ENCODE assay signal across 31 mouse cellular contexts in the genomic region with DNA sequence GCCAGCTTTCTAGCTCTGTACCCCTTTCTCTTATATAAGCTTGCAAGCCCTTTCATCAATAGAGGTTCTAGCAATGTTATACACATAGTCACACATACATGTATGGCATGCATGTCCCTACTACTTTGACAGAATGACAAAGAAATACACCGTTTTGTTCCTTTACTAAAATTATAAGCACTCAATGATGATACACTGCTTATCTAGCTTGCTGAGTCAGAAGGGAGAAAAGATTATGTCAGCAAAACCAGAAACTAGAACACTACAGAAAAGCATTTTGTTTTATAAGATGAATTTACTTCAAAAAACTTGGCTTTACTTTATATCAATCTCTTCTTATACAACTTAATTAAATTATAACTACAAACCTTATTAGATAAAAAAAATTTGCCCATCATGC.
"Had no signal": no experiment of that assay in that cellular context is flagged by ENCODE, and none has a peak within 500 bp of the region (broad histone marks: within the 10 kb centered on the region; RNA-seq: fewer than 3 reads in every experiment).

No protein-coding gene starts in this region.

- H3K27ac ChIP-seq: limb, embryonic 10.5 days; limb, embryonic 12.5 days; limb, embryonic 13.5 days; limb, embryonic 15.5 days; liver, embryonic 12.5 days; liver, embryonic 13.5 days; liver, embryonic 14.5 days; liver, embryonic 15.5 days; lung, embryonic 15.5 days; macrophage; midbrain, embryonic 10.5 days; midbrain, embryonic 12.5 days; midbrain, embryonic 13.5 days; midbrain, embryonic 15.5 days; neural tube, embryonic 12.5 days had no signal

- H3K4me3 ChIP-seq: limb, embryonic 10.5 days; limb, embryonic 12.5 days; limb, embryonic 13.5 days; limb, embryonic 15.5 days; liver, embryonic 12.5 days; liver, embryonic 13.5 days; liver, embryonic 15.5 days; lung, embryonic 15.5 days; megakaryocyte, embryonic 14.5 days; midbrain, embryonic 10.5 days; midbrain, embryonic 12.5 days; midbrain, embryonic 13.5 days; midbrain, embryonic 15.5 days; myocyte; neural tube, embryonic 12.5 days had no signal

- ATAC-seq: liver, embryonic 12.5 days; lung, postnatal 0 days; midbrain, embryonic 13.5 days; midbrain, embryonic 15.5 days; midbrain, embryonic 16.5 days had no signal

- H3K4me2 ChIP-seq: limb, embryonic 12.5 days; limb, embryonic 13.5 days; limb, embryonic 15.5 days; liver, embryonic 11.5 days; liver, embryonic 12.5 days; liver, embryonic 13.5 days; liver, embryonic 15.5 days; lung, embryonic 14.5 days; lung, embryonic 15.5 days; midbrain, embryonic 11.5 days; midbrain, embryonic 12.5 days; midbrain, embryonic 13.5 days; midbrain, embryonic 15.5 days; neural tube, embryonic 12.5 days had no signal

- DNase-seq: left cerebral cortex, postnatal 4 days; liver; liver, embryonic 13.5 days; lung, adult 18-20 months; lung, adult 2 months; lung, embryonic 14.5 days; lung, postnatal 10 days; lung, postnatal 14 days; lung, postnatal 36 days; lung, postnatal 4 days; midbrain, embryonic 14.5 days had no signal

- H3K4me1 ChIP-seq: limb, embryonic 10.5 days; limb, embryonic 12.5 days; limb, embryonic 13.5 days; limb, embryonic 15.5 days; liver, embryonic 12.5 days; liver, embryonic 13.5 days; liver, embryonic 15.5 days; lung, embryonic 15.5 days; midbrain, embryonic 10.5 days; midbrain, embryonic 12.5 days; midbrain, embryonic 13.5 days; midbrain, embryonic 15.5 days; neural tube, embryonic 12.5 days had no signal

- H3K27me3 ChIP-seq: limb, embryonic 12.5 days; limb, embryonic 13.5 days; limb, embryonic 15.5 days; liver, embryonic 12.5 days; liver, embryonic 13.5 days; liver, embryonic 15.5 days; lung, embryonic 15.5 days; megakaryocyte, embryonic 14.5 days; midbrain, embryonic 12.5 days; midbrain, embryonic 13.5 days; midbrain, embryonic 15.5 days; neural tube, embryonic 12.5 days had no signal

- H3K36me3 ChIP-seq: limb, embryonic 13.5 days; liver, embryonic 13.5 days; liver, embryonic 15.5 days; lung, embryonic 15.5 days; midbrain, embryonic 15.5 days; neural tube, embryonic 12.5 days had no signal

- H3K9me3 ChIP-seq: limb, embryonic 10.5 days; limb, embryonic 12.5 days; limb, embryonic 13.5 days; limb, embryonic 15.5 days; liver, embryonic 12.5 days; liver, embryonic 13.5 days; liver, embryonic 15.5 days; lung, embryonic 15.5 days; megakaryocyte, embryonic 14.5 days; midbrain, embryonic 10.5 days; midbrain, embryonic 12.5 days; midbrain, embryonic 13.5 days; midbrain, embryonic 15.5 days; neural tube, embryonic 12.5 days had no signal

- H3K9ac ChIP-seq: limb, embryonic 12.5 days; limb, embryonic 13.5 days; limb, embryonic 15.5 days; liver, embryonic 12.5 days; liver, embryonic 13.5 days; liver, embryonic 14.5 days; liver, embryonic 15.5 days; lung, embryonic 14.5 days; lung, embryonic 15.5 days; midbrain, embryonic 12.5 days; midbrain, embryonic 13.5 days; midbrain, embryonic 15.5 days; neural tube, embryonic 12.5 days had no signal
